Mouse (Mus musculus) induced T-regulatory cell, adult 2 months (primary cell): ENCODE results near the gene Hspb7.

Experiments used
- DNase-seq: peaks from one replicate; pipeline ENCODE4 v3.0.0-alpha.2; 2012; ENCODE audit warnings: low read depth

Gene Hspb7

DNA sequence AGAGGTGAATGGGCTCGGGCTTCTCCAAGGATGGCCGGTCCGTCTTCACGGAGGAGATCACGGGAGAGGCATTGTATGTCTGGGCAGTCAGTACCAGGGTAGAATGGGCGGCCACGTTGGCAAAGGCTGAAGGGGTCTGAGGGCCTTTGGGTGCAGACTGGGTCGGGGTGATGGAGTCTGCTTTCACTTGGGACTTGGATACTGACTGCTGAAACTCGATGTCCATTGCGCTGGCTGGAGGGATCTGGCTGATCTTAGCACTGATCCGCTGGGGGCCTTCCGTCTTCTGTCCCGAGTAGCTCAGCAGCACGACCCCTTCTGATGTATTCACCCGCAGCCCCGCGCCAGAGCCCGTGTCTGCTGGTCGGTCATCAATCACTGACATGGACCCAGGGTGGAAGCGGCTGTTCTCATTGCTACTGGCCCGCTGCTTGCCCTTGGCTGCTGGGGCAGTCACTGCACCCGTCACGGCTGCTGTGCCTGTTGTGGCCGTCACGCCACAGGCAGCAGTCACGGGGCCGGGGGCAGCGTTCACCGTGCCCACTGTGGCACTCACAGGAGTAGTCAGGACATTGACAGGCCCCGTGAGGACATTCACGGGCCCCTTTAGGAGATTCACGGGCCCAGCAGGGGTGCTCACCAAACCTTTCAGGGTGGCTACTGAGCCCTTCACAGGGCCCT, 52.2 kb downstream of the Hspb7 start:
- no peak for DNase-seq

DNA sequence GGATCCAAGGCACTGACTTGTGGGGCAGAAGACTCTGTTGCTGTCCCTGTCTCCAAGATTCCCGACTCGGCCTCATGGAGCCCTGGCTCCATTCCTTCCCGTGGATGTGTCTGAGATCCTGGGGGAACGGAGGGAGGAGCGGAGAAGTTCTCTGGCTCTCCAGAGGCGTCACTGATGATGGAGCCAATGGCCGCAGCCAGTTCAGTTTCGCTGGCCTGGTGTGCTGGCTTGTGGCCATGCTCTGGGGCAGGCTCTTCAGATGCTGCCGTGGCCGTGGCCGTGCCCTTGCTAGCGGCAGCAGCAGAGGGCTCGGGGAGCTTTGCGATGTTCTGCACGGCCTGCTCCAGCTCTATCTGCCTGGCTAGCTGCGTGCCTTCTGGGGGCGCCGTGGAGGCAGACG, 53.9 kb downstream of the Hspb7 start:
- no peak for DNase-seq
